Mouse (Mus musculus): ENCODE measurements around the gene Iffo2. TPM values are rescaled to one million over a fixed set of nuclear protein-coding genes. Genes with fewer than 3 reads are reported as not detected.

Gene Iffo2
- polyA plus RNA-seq, 1 experiment from 2014 or later, result 4.8 TPM

DNA sequence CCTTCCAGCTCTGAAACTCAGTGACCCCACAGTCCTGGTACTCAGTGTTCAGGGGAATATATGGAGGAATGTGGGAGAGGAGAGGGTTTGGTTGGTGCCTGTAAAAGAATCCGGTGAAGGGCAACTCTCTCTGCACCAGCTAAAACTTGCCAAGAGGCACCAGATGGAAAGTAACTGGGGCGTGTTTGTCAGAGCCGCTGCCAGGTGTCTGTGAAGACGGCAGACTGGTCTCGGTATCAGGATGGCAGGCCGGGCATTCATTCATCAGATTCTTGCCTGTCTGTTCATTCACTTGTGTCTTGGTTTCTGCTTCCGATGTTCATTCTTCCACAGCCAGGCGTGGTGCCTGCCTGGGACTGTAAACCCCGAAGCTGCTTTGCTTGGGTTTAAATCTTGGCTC is 6.4 kb downstream of the Iffo2 start:
- no peaks in the 10 kb centered on the region for H3K4me1 ChIP-seq (replicated peaks; ENCODE audit: control insufficient read depth, insufficient read depth, low read length)
- no peaks in the 10 kb centered on the region for H3K27me3 ChIP-seq (ENCODE audit: control insufficient read depth, insufficient read depth, low read length)
- no peaks in the 10 kb centered on the region for H3K36me3 ChIP-seq (ENCODE audit: control insufficient read depth, insufficient read depth, low read length)
- H3K4me2 ChIP-seq (replicated peaks; ENCODE audit: low read depth, low read length), result no peak overlapping the region
- 89% methylated on average over 9 of the region's 9 CpGs for WGBS
- H3K4me3 ChIP-seq (ENCODE audit: low read depth, low read length), result no peak overlapping the region
- DNase-seq (ENCODE audit: low spot score), result no peak
- no peak overlapping the region for H3K9ac ChIP-seq (ENCODE audit: low read depth, low read length)
- no peaks in the 10 kb centered on the region for H3K9me3 ChIP-seq (ENCODE audit: control insufficient read depth, low read length)
- no peak for ATAC-seq (ENCODE audit: low FRiP score)
- no peak overlapping the region for H3K27ac ChIP-seq (ENCODE audit: low read depth, low read length)

DNA sequence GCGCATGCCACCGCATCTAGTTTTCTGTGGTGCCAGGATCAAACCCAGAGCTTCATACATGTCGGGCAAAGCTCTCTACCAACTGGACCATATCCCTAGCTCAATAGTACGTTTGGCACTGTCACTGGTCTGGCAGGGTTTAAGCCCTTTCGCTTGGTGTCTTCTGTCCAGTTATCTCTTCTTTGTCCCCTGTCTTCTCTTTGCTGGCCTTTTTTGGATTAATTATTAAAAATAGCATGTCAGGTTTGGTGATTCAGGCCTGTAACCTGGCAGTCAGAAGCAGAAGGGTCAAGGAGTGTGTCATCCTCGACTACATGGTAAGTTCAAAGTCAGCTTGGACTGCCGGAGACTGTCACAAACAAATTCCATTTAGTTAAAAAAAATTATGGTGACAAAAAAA is 10.4 kb downstream of the Iffo2 start:
- Histone ChIP-seq H3K4me1 (replicated peaks; ENCODE audit: control insufficient read depth, insufficient read depth, low read length) (no peaks in the 10 kb centered on the region), H3K4me3 (ENCODE audit: low read depth, low read length) (no peak overlapping the region), H3K9me3 (ENCODE audit: control insufficient read depth, low read length) (no peaks in the 10 kb centered on the region), H3K36me3 (ENCODE audit: control insufficient read depth, insufficient read depth, low read length) (no peaks in the 10 kb centered on the region), H3K4me2 (replicated peaks; ENCODE audit: low read depth, low read length) (no peak overlapping the region), H3K9ac (ENCODE audit: low read depth, low read length) (no peak overlapping the region), H3K27me3 (ENCODE audit: control insufficient read depth, insufficient read depth, low read length) (no peaks in the 10 kb centered on the region), H3K27ac (ENCODE audit: low read depth, low read length) (no peak overlapping the region)
- no peak for ATAC-seq (ENCODE audit: low FRiP score)
- WGBS, result 93% methylated on average over 7 of the region's 7 CpGs
- no peak for DNase-seq (ENCODE audit: low spot score)

GRCm38 (mm10) chr4:139545791-139546190 is 15.4 kb downstream of the Iffo2 start:
- no peak overlapping the region for H3K9ac ChIP-seq (ENCODE audit: low read depth, low read length)
- 42% methylated on average over 6 of the region's 6 CpGs for WGBS
- no peak overlapping the region for H3K4me3 ChIP-seq (ENCODE audit: low read depth, low read length)
- no peak for ATAC-seq (ENCODE audit: low FRiP score)
- no peaks in the 10 kb centered on the region for H3K9me3 ChIP-seq (ENCODE audit: control insufficient read depth, low read length)
- H3K4me1 ChIP-seq (replicated peaks; ENCODE audit: control insufficient read depth, insufficient read depth, low read length), result no peaks in the 10 kb centered on the region
- no peak overlapping the region for H3K27ac ChIP-seq (ENCODE audit: low read depth, low read length)
- H3K36me3 ChIP-seq (ENCODE audit: control insufficient read depth, insufficient read depth, low read length), result no peaks in the 10 kb centered on the region
- no peak overlapping the region for H3K4me2 ChIP-seq (replicated peaks; ENCODE audit: low read depth, low read length)
- H3K27me3 ChIP-seq (ENCODE audit: control insufficient read depth, insufficient read depth, low read length), result no peaks in the 10 kb centered on the region
- DNase-seq (ENCODE audit: low spot score), result no peak

- DNase-seq (ENCODE audit: low spot score), result no peak
- 83% methylated on average over 7 of the region's 7 CpGs for WGBS
These were observed 19.1 kb downstream of the Iffo2 start for GRCm38 (mm10) chr4:139549448-139549847.

DNA sequence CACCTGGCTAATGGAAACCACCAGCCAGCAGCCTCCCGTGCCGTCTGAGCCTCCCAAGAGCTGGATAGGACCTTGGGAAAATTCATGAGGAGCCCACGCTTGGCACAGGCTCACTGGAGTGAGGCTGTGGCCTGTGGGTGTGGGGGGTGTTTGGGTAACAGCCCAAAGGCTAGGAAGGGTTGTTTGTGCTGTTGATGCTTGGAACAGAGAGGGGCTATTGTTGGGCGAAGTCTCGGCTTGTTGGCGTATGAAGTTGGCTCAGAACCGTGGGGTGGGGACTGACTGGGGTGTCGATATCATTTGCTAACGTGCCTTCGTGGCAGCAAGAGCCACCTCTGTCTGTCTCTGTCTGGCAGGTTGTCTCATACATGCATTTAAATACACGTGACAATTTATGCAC is 24.9 kb downstream of the Iffo2 start:
- no peak overlapping the region for H3K4me3 ChIP-seq (ENCODE audit: low read depth, low read length)
- H3K4me2 ChIP-seq (replicated peaks; ENCODE audit: low read depth, low read length), result no peak overlapping the region
- H3K36me3 ChIP-seq (ENCODE audit: control insufficient read depth, insufficient read depth, low read length), result no peaks in the 10 kb centered on the region
- H3K27ac ChIP-seq (ENCODE audit: low read depth, low read length), result no peak overlapping the region
- no peak overlapping the region for H3K9ac ChIP-seq (ENCODE audit: low read depth, low read length)
- DNase-seq (ENCODE audit: low spot score) (no peak), ATAC-seq (ENCODE audit: low FRiP score) (no peak)
- no peaks in the 10 kb centered on the region for H3K27me3 ChIP-seq (ENCODE audit: control insufficient read depth, insufficient read depth, low read length)
- 87% methylated on average over 11 of the region's 11 CpGs for WGBS
- H3K9me3 ChIP-seq (ENCODE audit: control insufficient read depth, low read length), result no peaks in the 10 kb centered on the region
- no peaks in the 10 kb centered on the region for H3K4me1 ChIP-seq (replicated peaks; ENCODE audit: control insufficient read depth, insufficient read depth, low read length)

More at GRCm38 (mm10) chr4:139549448-139549847, 19.1 kb downstream of the Iffo2 start:
- Histone ChIP-seq H3K4me1 (replicated peaks; ENCODE audit: control insufficient read depth, insufficient read depth, low read length) (no peaks in the 10 kb centered on the region), H3K36me3 (ENCODE audit: control insufficient read depth, insufficient read depth, low read length) (no peaks in the 10 kb centered on the region), H3K9ac (ENCODE audit: low read depth, low read length) (no peak overlapping the region), H3K4me3 (ENCODE audit: low read depth, low read length) (no peak overlapping the region), H3K4me2 (replicated peaks; ENCODE audit: low read depth, low read length) (no peak overlapping the region), H3K27ac (ENCODE audit: low read depth, low read length) (no peak overlapping the region), H3K27me3 (ENCODE audit: control insufficient read depth, insufficient read depth, low read length) (no peaks in the 10 kb centered on the region), H3K9me3 (ENCODE audit: control insufficient read depth, low read length) (no peaks in the 10 kb centered on the region)
- ATAC-seq (ENCODE audit: low FRiP score), result no peak

- Histone ChIP-seq H3K9me3 (ENCODE audit: control insufficient read depth, low read length) (no peaks in the 10 kb centered on the region), H3K9ac (ENCODE audit: low read depth, low read length) (no peak overlapping the region), H3K4me1 (replicated peaks; ENCODE audit: control insufficient read depth, insufficient read depth, low read length) (no peaks in the 10 kb centered on the region), H3K27me3 (ENCODE audit: control insufficient read depth, insufficient read depth, low read length) (no peaks in the 10 kb centered on the region), H3K36me3 (ENCODE audit: control insufficient read depth, insufficient read depth, low read length) (no peaks in the 10 kb centered on the region), H3K4me2 (replicated peaks; ENCODE audit: low read depth, low read length) (no peak overlapping the region), H3K27ac (ENCODE audit: low read depth, low read length) (no peak overlapping the region), H3K4me3 (ENCODE audit: low read depth, low read length) (no peak overlapping the region)
- ATAC-seq (ENCODE audit: low FRiP score), result no peak
- WGBS, result 67% methylated on average over 19 of the region's 19 CpGs
- DNase-seq (ENCODE audit: low spot score), result peak; percentile 23
These were observed 25.6 kb downstream of the Iffo2 start for GRCm38 (mm10) chr4:139555951-139556350.

DNA sequence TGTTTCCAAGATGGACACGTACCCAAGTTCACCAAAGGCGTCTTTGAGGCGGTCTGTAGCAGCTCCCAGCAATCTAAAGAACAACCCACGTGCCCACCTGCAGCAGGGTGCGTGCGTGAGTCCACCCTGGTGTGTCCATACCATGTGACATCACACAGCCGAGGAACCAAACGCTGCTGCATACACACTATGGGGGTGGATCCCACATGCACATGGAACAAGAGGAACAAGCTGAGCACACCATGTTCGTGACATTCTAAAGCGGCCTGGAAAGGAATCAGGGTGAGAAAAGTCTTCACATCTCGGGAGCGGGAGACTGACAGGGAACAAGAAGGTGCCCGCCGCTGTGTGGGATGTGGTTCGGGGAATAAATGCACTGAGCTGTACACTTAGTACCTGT is 38.0 kb downstream of the Iffo2 start:
- no peaks in the 10 kb centered on the region for H3K9me3 ChIP-seq (ENCODE audit: control insufficient read depth, low read length)
- ATAC-seq (ENCODE audit: low FRiP score), result no peak
- no peak overlapping the region for H3K4me3 ChIP-seq (ENCODE audit: low read depth, low read length)
- no peaks in the 10 kb centered on the region for H3K36me3 ChIP-seq (ENCODE audit: control insufficient read depth, insufficient read depth, low read length)
- no peaks in the 10 kb centered on the region; the same call in 1 of the 2 replicates for H3K27me3 ChIP-seq (ENCODE audit: control insufficient read depth, insufficient read depth, low read length)
- no peak overlapping the region for H3K27ac ChIP-seq (ENCODE audit: low read depth, low read length)
- H3K4me2 ChIP-seq (replicated peaks; ENCODE audit: low read depth, low read length), result no peak overlapping the region
- no peak for DNase-seq (ENCODE audit: low spot score)
- 85% methylated on average over 15 of the region's 15 CpGs for WGBS
- no peak overlapping the region for H3K9ac ChIP-seq (ENCODE audit: low read depth, low read length)
- H3K4me1 ChIP-seq (replicated peaks; ENCODE audit: control insufficient read depth, insufficient read depth, low read length), result no peaks in the 10 kb centered on the region

GRCm38 (mm10) chr4:139570756-139571155 is 40.4 kb downstream of the Iffo2 start:
- H3K4me1 ChIP-seq (replicated peaks; ENCODE audit: control insufficient read depth, insufficient read depth, low read length), result no peaks in the 10 kb centered on the region; the same call in 1 of the 2 replicates
- no peak overlapping the region for H3K4me3 ChIP-seq (ENCODE audit: low read depth, low read length)
- 86% methylated on average over 10 of the region's 10 CpGs for WGBS
- H3K36me3 ChIP-seq (ENCODE audit: control insufficient read depth, insufficient read depth, low read length), result no peaks in the 10 kb centered on the region
- ATAC-seq (ENCODE audit: low FRiP score) (no peak), DNase-seq (ENCODE audit: low spot score) (no peak)
- H3K4me2 ChIP-seq (replicated peaks; ENCODE audit: low read depth, low read length), result no peak overlapping the region
- H3K9me3 ChIP-seq (ENCODE audit: control insufficient read depth, low read length), result no peaks in the 10 kb centered on the region
- H3K27me3 ChIP-seq (ENCODE audit: control insufficient read depth, insufficient read depth, low read length), result no peaks in the 10 kb centered on the region; the same call in 1 of the 2 replicates
- H3K9ac ChIP-seq (ENCODE audit: low read depth, low read length), result no peak overlapping the region
- no peak overlapping the region for H3K27ac ChIP-seq (ENCODE audit: low read depth, low read length)

DNA sequence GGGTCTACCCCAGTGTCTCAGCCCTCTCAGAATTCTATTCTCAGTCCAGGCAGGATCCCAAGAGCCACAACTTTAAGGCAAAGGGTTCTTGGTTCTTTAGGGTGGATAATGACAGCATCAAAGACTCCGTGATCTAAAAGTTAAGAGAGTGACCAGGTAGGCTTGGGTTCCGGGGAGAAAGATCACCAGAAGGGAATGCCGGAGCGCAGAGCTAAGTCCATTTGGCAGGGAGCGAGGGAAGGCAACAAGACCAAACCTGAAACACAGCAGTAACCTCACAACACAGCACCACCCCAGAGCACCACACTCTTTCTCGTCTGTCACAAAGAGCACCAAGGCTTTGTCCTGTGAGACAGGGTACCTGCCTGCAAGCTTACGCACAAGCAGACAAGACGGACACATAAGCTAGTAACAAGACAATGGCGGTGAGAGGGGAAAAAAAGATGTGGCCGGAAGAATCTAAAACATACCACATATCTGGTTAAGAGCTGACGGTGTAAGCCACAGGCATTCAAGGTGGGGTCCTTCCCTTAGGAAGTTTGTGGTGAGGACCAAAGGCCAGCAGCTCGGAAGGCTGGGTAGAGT is 42.7 kb downstream of the Iffo2 start:
- WGBS, result 88% methylated on average over 12 of the region's 12 CpGs

More for the DNA sequence above, 42.7 kb downstream of the Iffo2 start:
- Histone ChIP-seq H3K4me2 (replicated peaks; ENCODE audit: low read depth, low read length) (no peak overlapping the region), H3K9ac (ENCODE audit: low read depth, low read length) (no peak overlapping the region), H3K27me3 (ENCODE audit: control insufficient read depth, insufficient read depth, low read length) (no peaks in the 10 kb centered on the region; the same call in 1 of the 2 replicates), H3K4me1 (replicated peaks; ENCODE audit: control insufficient read depth, insufficient read depth, low read length) (peaks cover 5% of the 10 kb centered on the region), H3K4me3 (ENCODE audit: low read depth, low read length) (no peak overlapping the region), H3K27ac (ENCODE audit: low read depth, low read length) (no peak overlapping the region), H3K9me3 (ENCODE audit: control insufficient read depth, low read length) (no peaks in the 10 kb centered on the region), H3K36me3 (ENCODE audit: control insufficient read depth, insufficient read depth, low read length) (no peaks in the 10 kb centered on the region)
- DNase-seq (ENCODE audit: low spot score), result no peak
- no peak for ATAC-seq (ENCODE audit: low FRiP score)

All from hindbrain, embryonic 11.5 days (tissue).